Mouse (Mus musculus) macrophage (primary cell): ENCODE data around the gene Id1. TPM values are rescaled to one million over a fixed set of nuclear protein-coding genes. Genes with fewer than 3 reads are reported as not detected.

Source experiments
- H3K27ac ChIP-seq: fragments of 350-480 bp; formaldehyde crosslinking; 2 replicates; pipeline ENCODE4 v1.9.0; 2021
- H3K36me3 ChIP-seq: fragments of 350-480 bp; formaldehyde crosslinking; 2 replicates; pipeline ENCODE4 v1.9.0; 2021; ENCODE audit errors: inconsistent target
- H3K4me3 ChIP-seq: fragments of 350-480 bp; formaldehyde crosslinking; 2 replicates; pipeline ENCODE4 v1.9.0; 2021; ENCODE audit errors: inconsistent target
- H3K79me2 ChIP-seq: fragments of 350-480 bp; formaldehyde crosslinking; 2 replicates; pipeline ENCODE4 v1.9.0; 2021; ENCODE audit errors: inconsistent target
- WGBS: methylation state at CpG from one replicate; pipeline ENCODE4 v1.1.7; 2026; ENCODE audit warnings: inconsistent platforms; ENCODE audit not compliant: missing documents; 5-methylcytosine and 5-hydroxymethylcytosine counted together
- polyA plus RNA-seq: library from polyadenylated mRNA; stranded (reverse); fragments of 250-400 nt; gene quantifications from 3 replicates; pipeline ENCODE4 v1.2.4, GENCODE M21; 2018; ENCODE audit warnings: inconsistent platforms

Gene Id1
- polyA plus RNA-seq, 1 experiment from 2014 or later: 0.39 TPM

GRCm38 (mm10) chr2:152705993-152706571 lies 30.0 kb upstream of the Id1 start:
- H3K27ac ChIP-seq: no peak overlapping the region
- peaks cover 57% of the 10 kb centered on the region for H3K36me3 ChIP-seq
- no peak overlapping the region for H3K4me3 ChIP-seq
- H3K79me2 ChIP-seq: no peaks in the 10 kb centered on the region
- 93% methylated on average over 22 of the region's 22 CpGs for WGBS

GRCm38 (mm10) chr2:152707186-152707585 lies 28.9 kb upstream of the Id1 start:
- WGBS: 94% methylated on average over 7 of the region's 7 CpGs
- H3K4me3 ChIP-seq: no peak overlapping the region
- no peak overlapping the region for H3K27ac ChIP-seq
- H3K36me3 ChIP-seq: peaks cover 46% of the 10 kb centered on the region
- no peaks in the 10 kb centered on the region for H3K79me2 ChIP-seq

GRCm38 (mm10) chr2:152707627-152708026 lies 28.4 kb upstream of the Id1 start:
- peaks cover 41% of the 10 kb centered on the region for H3K36me3 ChIP-seq
- no peak overlapping the region for H3K27ac ChIP-seq
- no peak overlapping the region for H3K4me3 ChIP-seq

GRCm38 (mm10) chr2:152709066-152709465 lies 27.0 kb upstream of the Id1 start:
- Histone ChIP-seq H3K27ac (no peak overlapping the region), H3K4me3 (no peak overlapping the region), H3K36me3 (peaks cover 28% of the 10 kb centered on the region; the same call in 1 of the 2 replicates), H3K79me2 (no peaks in the 10 kb centered on the region)
- WGBS: 54% methylated on average over 5 of the region's 5 CpGs

More at GRCm38 (mm10) chr2:152707627-152708026, 28.4 kb upstream of the Id1 start:
- H3K79me2 ChIP-seq: no peaks in the 10 kb centered on the region
- 96% methylated on average over 31 of the region's 31 CpGs for WGBS

GRCm38 (mm10) chr2:152716241-152716772 lies 19.7 kb upstream of the Id1 start:
- no peaks in the 10 kb centered on the region for H3K36me3 ChIP-seq
- H3K27ac ChIP-seq: no peak overlapping the region
- 84% methylated on average over 6 of the region's 6 CpGs for WGBS

GRCm38 (mm10) chr2:152717652-152718051 lies 18.4 kb upstream of the Id1 start:
- Histone ChIP-seq H3K36me3 (no peaks in the 10 kb centered on the region), H3K79me2 (no peaks in the 10 kb centered on the region), H3K27ac (no peak overlapping the region), H3K4me3 (no peak overlapping the region)
- 91% methylated on average over 11 of the region's 11 CpGs for WGBS

More at GRCm38 (mm10) chr2:152716241-152716772, 19.7 kb upstream of the Id1 start:
- H3K4me3 ChIP-seq: no peak overlapping the region
- H3K79me2 ChIP-seq: no peaks in the 10 kb centered on the region

GRCm38 (mm10) chr2:152718076-152718475 lies 18.0 kb upstream of the Id1 start:
- no peak overlapping the region for H3K27ac ChIP-seq
- no peak overlapping the region for H3K4me3 ChIP-seq
- no peaks in the 10 kb centered on the region for H3K79me2 ChIP-seq
- no peaks in the 10 kb centered on the region for H3K36me3 ChIP-seq
- WGBS: 97% methylated on average over 4 of the region's 6 CpGs

GRCm38 (mm10) chr2:152723651-152724331 lies 12.3 kb upstream of the Id1 start:
- WGBS: 11% methylated on average over 37 of the region's 37 CpGs
- Histone ChIP-seq H3K79me2 (no peaks in the 10 kb centered on the region), H3K4me3 (no peak overlapping the region), H3K27ac (no peak overlapping the region), H3K36me3 (no peaks in the 10 kb centered on the region)

- H3K27ac ChIP-seq: no peak overlapping the region
- H3K79me2 ChIP-seq: no peaks in the 10 kb centered on the region
- H3K4me3 ChIP-seq: no peak overlapping the region
- H3K36me3 ChIP-seq: no peaks in the 10 kb centered on the region
- 75% methylated on average over 3 of the region's 3 CpGs for WGBS
Measured at GRCm38 (mm10) chr2:152724332-152724723, 11.7 kb upstream of the Id1 start.

GRCm38 (mm10) chr2:152725178-152725750 lies 10.8 kb upstream of the Id1 start:
- Histone ChIP-seq H3K79me2 (no peaks in the 10 kb centered on the region), H3K36me3 (no peaks in the 10 kb centered on the region)

GRCm38 (mm10) chr2:152726213-152726612 lies 9.8 kb upstream of the Id1 start:
- WGBS: 92% methylated on average over 6 of the region's 6 CpGs
- Histone ChIP-seq H3K79me2 (no peaks in the 10 kb centered on the region), H3K27ac (no peak overlapping the region)

More at GRCm38 (mm10) chr2:152725178-152725750, 10.8 kb upstream of the Id1 start:
- Histone ChIP-seq H3K27ac (no peak overlapping the region), H3K4me3 (no peak overlapping the region)
- WGBS: 92% methylated on average over 15 of the region's 15 CpGs

GRCm38 (mm10) chr2:152726751-152727335 lies 9.2 kb upstream of the Id1 start:
- 32% methylated on average over 6 of the region's 6 CpGs for WGBS

More at GRCm38 (mm10) chr2:152726213-152726612, 9.8 kb upstream of the Id1 start:
- no peak overlapping the region for H3K4me3 ChIP-seq
- no peaks in the 10 kb centered on the region for H3K36me3 ChIP-seq

GRCm38 (mm10) chr2:152727795-152728510 lies 8.1 kb upstream of the Id1 start:
- no peaks in the 10 kb centered on the region for H3K36me3 ChIP-seq
- H3K79me2 ChIP-seq: no peaks in the 10 kb centered on the region
- no peak overlapping the region for H3K4me3 ChIP-seq
- H3K27ac ChIP-seq: no peak overlapping the region
- 94% methylated on average over 14 of the region's 14 CpGs for WGBS

More at GRCm38 (mm10) chr2:152726751-152727335, 9.2 kb upstream of the Id1 start:
- no peaks in the 10 kb centered on the region for H3K36me3 ChIP-seq
- no peak overlapping the region for H3K4me3 ChIP-seq
- H3K27ac ChIP-seq: no peak overlapping the region
- no peaks in the 10 kb centered on the region for H3K79me2 ChIP-seq

- no peak overlapping the region for H3K4me3 ChIP-seq
- H3K36me3 ChIP-seq: no peaks in the 10 kb centered on the region
- no peaks in the 10 kb centered on the region for H3K79me2 ChIP-seq
- H3K27ac ChIP-seq: no peak overlapping the region
- 94% methylated on average over 7 of the region's 7 CpGs for WGBS
Measured at GRCm38 (mm10) chr2:152728594-152728993, 7.5 kb upstream of the Id1 start.
